Mouse (Mus musculus) gastrocnemius, adult 8-10 months (tissue): ENCODE results near the gene Plxdc2. TPM values are rescaled to one million over a fixed set of nuclear protein-coding genes. Genes with fewer than 3 reads are reported as not detected.

Experiments used
- DNase-seq, 2 experiments: peaks; one replicate each; pipeline ENCODE4 v3.0.0; 2022; ENCODE audit warnings: low spot score in 2 of 2
- total RNA-seq, 4 experiments: library from RNA; stranded (reverse); gene quantifications; 2 replicates each; pipeline ENCODE4 v1.2.4; 2022

The Plxdc2 gene
- total RNA-seq, 4 experiments from 2014 or later = 5.3 to 13.2 (median 9.7) TPM

- DNase-seq = no peak
Measured at GRCm38 (mm10) chr2:16414340-16414976, 58.4 kb downstream of the Plxdc2 start.

DNA sequence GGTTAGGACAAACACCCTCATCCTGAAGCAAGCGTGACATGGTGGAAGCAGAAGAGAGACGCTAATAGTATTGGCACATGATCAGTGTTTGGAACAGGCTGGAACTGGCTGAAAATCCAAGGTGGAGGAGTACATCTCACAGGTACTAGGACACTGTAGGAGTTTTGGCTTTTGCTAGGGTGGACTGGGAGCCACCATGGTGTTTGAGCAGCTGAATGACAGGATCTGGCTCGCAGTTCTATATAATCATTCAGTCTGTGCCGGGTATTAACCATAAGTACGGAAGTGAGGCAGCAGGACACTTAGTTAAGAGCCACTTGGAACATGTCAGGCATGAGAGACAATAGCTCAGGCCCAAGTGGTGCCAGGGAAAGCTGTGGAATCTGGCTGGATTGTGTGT is 82.9 kb downstream of the Plxdc2 start:
- DNase-seq = no peak

- DNase-seq = no peak
Measured at GRCm38 (mm10) chr2:16442643-16443042, 86.5 kb downstream of the Plxdc2 start.

DNA sequence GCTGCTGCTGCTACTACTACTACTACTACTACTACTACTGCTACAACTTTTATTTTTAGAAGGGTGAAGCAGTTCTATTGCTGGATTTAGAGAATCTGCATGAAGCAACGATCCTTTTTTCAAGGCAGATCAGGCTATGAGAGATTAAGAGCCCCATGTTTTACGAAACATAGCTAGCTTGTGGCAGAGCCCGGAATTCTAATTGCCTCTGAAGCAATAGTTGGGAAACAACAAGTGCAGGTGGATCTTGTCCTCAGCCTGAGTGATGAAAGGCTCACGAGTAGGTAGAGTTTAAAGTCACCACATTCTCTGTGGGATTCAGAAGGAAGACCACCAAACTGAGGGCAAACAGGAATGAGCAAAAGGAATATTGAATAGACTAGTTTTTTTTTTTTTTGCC is 91.8 kb downstream of the Plxdc2 start:
- DNase-seq = no peak

GRCm38 (mm10) chr2:16450838-16451665 is 94.9 kb downstream of the Plxdc2 start:
- DNase-seq = peak; percentile 32 to 44

GRCm38 (mm10) chr2:16451666-16452009 is 95.5 kb downstream of the Plxdc2 start:
- no peak for DNase-seq

DNA sequence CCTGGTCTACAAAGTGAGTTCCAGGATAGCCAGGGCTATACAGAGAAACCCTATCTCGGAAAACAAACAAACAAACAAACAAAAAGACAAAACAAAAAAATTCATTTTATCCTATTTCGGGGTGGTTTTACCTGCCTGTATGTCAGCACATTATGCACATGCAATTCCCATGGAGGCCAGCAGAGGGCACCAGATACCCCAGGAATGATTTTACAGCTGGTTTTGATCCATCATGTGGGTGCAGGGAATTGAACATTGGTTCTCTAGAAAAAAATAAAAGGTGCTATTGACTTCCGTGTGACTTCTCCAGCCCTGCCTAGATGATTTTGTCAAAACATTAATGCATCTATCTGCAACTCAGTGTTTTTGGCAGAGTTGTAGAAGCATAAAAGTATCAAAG is 96.0 kb downstream of the Plxdc2 start:
- DNase-seq = no peak

DNA sequence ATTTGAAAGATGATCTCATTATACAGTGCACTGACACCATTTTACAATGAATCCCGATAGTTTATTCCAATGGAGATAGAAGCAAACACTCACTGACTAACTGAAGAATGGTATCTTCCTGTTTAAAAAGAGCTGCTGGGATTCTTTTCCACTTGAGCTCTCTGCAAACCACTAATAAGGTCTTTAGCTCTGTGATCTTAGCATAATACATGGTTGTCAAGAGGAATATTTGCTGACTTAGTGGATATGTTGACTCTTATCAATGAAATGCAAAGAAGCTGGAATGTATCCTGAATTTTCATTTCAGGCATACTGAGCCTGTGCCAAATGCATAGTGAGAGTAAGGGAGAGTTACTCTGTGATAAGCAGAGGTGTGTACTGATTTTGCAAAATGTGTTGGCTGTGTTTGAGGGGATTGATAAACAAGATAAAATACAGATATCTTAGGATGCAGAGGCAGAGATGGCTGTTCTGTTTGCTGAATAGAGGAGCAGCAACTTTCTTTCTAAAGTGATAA is 100.2 kb downstream of the Plxdc2 start:
- no peak for DNase-seq

- DNase-seq = no peak
Measured at GRCm38 (mm10) chr2:16459490-16459889, 103.4 kb downstream of the Plxdc2 start.

DNA sequence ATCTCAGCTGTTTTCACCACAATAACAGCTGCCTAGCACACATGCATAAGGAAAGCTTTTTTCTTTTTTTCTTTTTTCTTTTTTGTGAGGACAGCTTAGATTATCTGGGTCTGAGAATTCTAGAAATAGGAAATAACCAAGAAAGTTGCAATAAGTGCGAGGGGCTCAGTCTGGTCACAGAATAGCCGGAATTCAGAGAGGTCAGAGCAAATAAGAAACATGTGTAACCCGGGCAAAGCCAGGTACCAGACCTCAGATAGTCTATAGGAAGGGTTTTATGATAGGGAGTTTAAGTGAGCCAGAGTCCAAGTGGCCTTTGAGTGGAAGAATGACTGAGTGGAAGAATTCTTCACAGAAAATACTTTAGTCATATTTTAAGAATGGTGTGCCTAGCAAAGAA is 114.0 kb downstream of the Plxdc2 start:
- no peak for DNase-seq

DNA sequence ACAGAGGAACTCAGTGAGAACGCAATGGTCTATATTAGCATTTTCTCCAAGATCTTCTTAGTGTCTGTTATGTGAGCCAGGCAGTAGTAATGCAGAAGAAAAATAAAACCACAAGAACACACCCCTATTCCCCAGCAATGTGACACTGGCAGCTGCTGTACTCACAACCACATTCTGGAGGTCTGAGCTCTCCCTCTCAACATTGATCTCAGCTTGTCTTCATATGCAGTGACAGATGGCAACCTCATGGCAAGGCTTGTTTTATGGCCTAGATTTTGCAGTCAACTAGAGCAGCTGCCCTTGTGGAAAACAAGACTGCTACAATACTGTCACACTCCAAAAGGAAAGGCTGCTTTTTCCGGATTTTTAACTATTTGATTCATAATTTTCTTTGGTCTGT is 127.8 kb downstream of the Plxdc2 start:
- no peak for DNase-seq

- no peak for DNase-seq
Measured at GRCm38 (mm10) chr2:16485970-16486369, 129.9 kb downstream of the Plxdc2 start.

DNA sequence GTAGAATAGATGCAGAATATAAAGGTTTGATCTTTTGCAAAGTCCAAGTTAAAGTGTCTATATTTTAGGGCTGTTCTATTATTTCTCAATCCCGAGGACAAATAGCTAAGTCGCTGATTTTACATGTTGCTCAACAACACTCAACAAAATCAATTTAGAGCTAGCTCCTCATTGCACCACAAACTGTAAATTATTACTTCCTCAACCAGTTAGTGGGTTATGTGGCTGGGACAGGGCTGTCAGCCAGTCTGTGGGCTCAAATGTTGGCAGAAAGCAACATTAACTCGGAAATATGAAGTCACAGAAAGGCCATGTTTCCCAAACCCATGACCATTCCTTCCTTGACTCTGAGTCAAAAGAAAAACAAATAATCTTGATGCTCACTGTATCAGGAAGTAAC is 135.1 kb downstream of the Plxdc2 start:
- no peak for DNase-seq

- no peak for DNase-seq
Measured at GRCm38 (mm10) chr2:16502843-16503242, 146.7 kb downstream of the Plxdc2 start.

DNA sequence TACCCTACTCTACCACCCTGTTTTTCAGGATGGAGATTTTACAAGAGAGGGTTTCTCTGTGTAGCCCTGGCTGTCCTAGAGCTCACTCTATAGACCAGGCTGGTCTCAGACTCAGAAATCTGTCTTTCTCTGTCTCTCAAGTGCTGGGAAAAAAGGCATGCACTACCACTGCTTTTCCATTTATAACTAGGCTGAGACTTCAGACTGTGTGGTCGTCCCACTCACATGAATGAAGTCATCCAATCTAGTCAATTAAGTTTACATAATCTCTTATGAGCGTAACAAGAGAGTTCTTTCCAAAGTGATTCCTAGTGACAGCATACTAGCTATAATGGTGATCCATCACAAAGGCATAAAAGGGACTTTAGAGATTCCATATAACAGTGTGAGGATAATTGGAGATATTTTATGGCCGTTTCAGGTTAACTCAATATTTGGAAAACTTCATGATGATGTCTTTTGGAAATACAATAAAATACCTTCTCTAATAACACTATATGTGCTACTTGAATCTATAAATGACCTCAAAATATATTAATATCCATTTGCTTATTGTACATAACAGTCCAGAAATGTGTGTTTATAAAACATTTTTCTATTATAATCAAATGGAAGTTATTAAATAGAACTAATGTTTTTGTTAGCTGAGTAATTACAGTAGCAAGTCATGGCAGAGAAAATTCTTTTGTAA is 151.6 kb downstream of the Plxdc2 start:
- no peak for DNase-seq

- no peak for DNase-seq
Measured at GRCm38 (mm10) chr2:16518148-16518547, 162.0 kb downstream of the Plxdc2 start.

DNA sequence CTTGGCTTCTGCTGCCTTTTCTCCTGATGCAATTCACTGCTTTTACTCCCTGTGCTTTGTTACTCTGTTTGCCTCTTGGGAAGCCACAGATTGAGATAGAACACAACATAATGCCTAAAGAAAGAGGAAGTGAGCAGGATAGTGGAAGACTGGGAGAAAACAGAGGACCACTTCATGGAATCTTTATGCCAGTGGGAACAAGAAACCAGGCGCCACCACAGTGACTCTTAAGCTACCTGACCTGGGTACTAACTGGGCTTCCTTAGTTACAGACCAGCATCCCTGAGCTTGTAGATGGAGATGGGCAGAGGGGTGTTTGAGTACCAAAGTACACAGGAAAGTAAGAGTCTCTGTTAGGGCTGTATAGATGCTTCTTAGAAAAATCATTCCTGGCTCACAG is 167.3 kb downstream of the Plxdc2 start:
- no peak for DNase-seq

DNA sequence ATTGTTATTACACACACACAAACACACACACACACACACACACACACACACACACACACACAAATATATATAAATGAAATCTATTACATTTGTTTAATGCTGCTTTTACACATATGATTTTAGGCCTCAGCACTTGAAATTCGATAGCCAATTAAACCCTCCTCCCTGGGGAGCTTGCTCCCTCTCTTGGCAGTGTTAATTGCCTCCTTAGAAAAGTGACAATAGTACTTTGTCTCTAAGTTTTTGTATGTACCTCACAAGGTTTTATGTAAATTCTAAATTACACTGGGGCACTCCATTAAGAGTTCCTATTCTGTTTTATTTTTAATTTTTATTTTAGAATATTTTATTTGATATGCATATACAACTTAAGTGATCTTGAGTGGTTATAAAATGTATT is 176.1 kb downstream of the Plxdc2 start:
- DNase-seq = no peak

DNA sequence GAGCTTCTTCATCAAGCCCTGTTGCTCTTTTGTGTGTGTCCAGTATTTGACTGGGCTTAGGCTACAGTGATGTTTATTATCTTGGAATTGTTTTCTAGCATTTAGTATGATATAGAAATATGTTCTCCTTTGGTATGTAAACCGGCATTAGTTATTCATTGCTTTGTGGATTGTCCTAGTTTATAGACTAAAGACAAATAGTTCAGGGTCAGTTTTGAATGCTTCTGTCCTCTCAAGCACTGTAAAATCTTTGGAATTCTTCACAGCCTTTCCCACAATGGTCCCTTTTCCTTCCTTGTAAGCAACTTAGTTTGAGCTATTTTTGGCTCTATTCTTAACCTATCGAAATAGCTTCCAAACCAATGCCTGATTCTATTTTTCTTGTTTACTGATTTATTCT is 178.5 kb downstream of the Plxdc2 start:
- DNase-seq = no peak

- DNase-seq = no peak
Measured at GRCm38 (mm10) chr2:16541226-16541625, 185.1 kb downstream of the Plxdc2 start.

- DNase-seq = no peak
Measured at GRCm38 (mm10) chr2:16545207-16545606, 189.1 kb downstream of the Plxdc2 start.

DNA sequence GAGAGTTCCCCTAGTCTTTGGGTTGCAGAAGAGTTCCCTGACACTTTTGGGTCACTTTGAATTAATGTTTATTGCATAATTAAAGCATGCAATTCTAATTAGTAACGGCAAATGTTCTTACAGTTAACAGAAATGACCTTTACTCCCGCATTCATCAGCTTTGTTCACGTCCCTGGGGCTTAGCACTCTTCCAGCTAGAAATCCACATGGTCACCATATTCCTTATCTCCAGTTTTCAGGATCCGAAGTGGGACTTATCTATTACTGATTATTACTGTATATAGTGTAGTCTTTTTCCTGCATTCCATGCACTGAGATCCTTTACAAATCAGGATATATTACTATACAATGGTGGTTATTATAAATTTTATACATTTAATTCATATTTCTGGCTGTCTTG is 203.2 kb downstream of the Plxdc2 start:
- DNase-seq = no peak
